Mouse (Mus musculus): ENCODE results near the gene Pdzrn3. TPM values are rescaled to one million over a fixed set of nuclear protein-coding genes. Genes with fewer than 3 reads are reported as not detected.

Gene Pdzrn3
- total and polyA plus RNA-seq, 3 experiments: 0.08 TPM; not detected in 2

DNA sequence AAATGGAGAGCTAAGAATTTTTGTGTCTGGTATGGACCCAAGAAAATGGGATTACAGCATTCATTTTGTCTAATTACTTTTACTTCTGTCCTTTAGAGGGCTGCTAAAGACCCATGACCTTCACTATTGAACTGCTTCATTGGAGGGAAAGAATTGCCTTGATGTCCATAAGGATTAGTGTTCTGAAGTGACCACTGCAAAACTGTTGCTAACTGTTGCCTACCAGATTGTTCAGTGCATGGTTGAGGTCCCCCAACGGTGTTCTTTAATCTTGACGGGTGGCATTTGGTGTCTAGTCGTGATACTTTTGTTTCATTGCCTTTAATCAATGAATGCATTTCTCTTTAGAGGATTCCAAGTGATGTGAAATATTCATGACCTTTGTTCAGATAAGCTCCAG, 1.8 kb upstream of the Pdzrn3 start:
- DNase-seq (ENCODE audit: low read depth, low spot score): no peak
- Histone ChIP-seq H3K9me3 (replicated peaks; ENCODE audit: insufficient read depth, low read length) (no peaks in the 10 kb centered on the region), H3K4me1 (ENCODE audit: control insufficient read depth in 1 of 2, insufficient read depth in 2 of 2, low read length in 2 of 2) (no peaks in the 10 kb centered on the region), H3K79me2 (ENCODE audit: control insufficient read depth, insufficient read depth, low read length, poor library complexity) (no peaks in the 10 kb centered on the region), H3K36me3 (ENCODE audit: control insufficient read depth in 1 of 2, insufficient read depth in 2 of 2, low read length in 2 of 2) (no peaks in the 10 kb centered on the region), H3K4me3 (ENCODE audit: control insufficient read depth in 1 of 2, insufficient read depth in 1 of 2, low read depth in 2 of 2, low read length in 2 of 2) (no peak overlapping the region), H3K9ac (ENCODE audit: control insufficient read depth, low read depth, low read length, poor library complexity, severe bottlenecking) (no peak overlapping the region), H3K27ac (ENCODE audit: control insufficient read depth, low read depth, low read length) (no peak overlapping the region), H3K27me3 (ENCODE audit: control insufficient read depth in 1 of 2, insufficient read depth in 2 of 2, low read length in 2 of 2) (no peaks in the 10 kb centered on the region)
- TF ChIP-seq UBTF (IDR thresholded peaks at IDR 0.05; ENCODE audit: borderline replicate concordance, insufficient read depth, low read depth, low read length): no peak
- no peak for TF ChIP-seq ZC3H11A (IDR thresholded peaks at IDR 0.05; ENCODE audit: low read depth, low read length)

DNA sequence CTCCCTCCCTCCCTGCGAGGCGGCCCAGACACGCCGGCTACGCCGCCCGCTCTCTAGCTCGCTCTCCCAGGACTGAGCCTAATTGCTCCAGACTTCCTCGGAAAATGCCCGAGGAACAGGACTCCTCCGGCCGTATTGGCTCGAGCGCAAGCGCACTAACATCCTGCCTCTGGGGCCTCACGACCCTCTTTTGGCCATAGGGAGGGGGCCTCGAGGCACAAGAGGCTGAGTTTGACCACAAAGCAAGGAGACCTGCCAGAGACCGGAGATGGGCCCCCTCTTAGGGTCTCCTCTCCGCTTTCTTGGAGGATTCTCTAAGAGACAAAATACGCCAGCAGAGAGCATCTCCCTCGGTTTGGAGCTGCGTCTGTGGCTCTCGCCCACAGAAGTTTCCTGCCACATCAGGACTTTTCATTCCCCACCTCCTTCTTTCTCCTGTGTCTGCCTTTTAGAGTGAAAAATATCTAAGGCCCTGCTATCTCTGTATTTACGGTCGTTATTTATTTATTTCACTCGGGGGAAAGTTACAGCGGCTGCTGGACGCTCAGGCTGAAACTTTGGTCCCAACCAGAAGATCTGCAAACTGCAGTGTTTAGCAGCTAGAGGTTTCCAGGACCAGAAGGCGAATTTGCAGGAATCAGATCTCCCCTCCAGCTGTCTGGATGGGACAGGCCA, 375 bp upstream of the Pdzrn3 start:
- no peaks in the 10 kb centered on the region for H3K36me3 ChIP-seq (ENCODE audit: control insufficient read depth in 1 of 2, insufficient read depth in 2 of 2, low read length in 2 of 2)
- TF ChIP-seq KAT2A (conservative IDR thresholded peaks at IDR 0.05; ENCODE audit: low read depth, low read length) (no peak), EP300 (IDR thresholded peaks at IDR 0.05; ENCODE audit: low read depth in 1 of 2, low read length in 2 of 2) (no peak), HCFC1 (IDR thresholded peaks at IDR 0.05; ENCODE audit: low read depth, low read length) (no peak), MAFK (IDR thresholded peaks at IDR 0.05; ENCODE audit: borderline replicate concordance, low read depth, low read length) (no peak), MYC (IDR thresholded peaks at IDR 0.05; ENCODE audit: low read depth, low read length) (no peak), USF1 (IDR thresholded peaks at IDR 0.05; ENCODE audit: low read depth, low read length) (no peak), RAD21 (IDR thresholded peaks at IDR 0.05; ENCODE audit: low read depth, low read length) (no peak), NELFE (IDR thresholded peaks at IDR 0.05; ENCODE audit: low read depth, low read length) (no peak), ZKSCAN1 (IDR thresholded peaks at IDR 0.05; ENCODE audit: low read depth, low read length) (no peak), CTCF (IDR thresholded peaks at IDR 0.05 in 2 of 3, conservative IDR thresholded peaks at IDR 0.05 in 1 of 3; ENCODE audit: control insufficient read depth in 1 of 3, insufficient read depth in 1 of 3, low read depth in 2 of 3, low read length in 3 of 3, poor library complexity in 1 of 3, severe bottlenecking in 1 of 3) (no peak), ZC3H11A (IDR thresholded peaks at IDR 0.05; ENCODE audit: low read depth, low read length) (no peak)
- no peaks in the 10 kb centered on the region for H3K9me3 ChIP-seq (replicated peaks; ENCODE audit: insufficient read depth, low read length)
- no peak overlapping the region for H3K9ac ChIP-seq (ENCODE audit: control insufficient read depth, low read depth, low read length, poor library complexity, severe bottlenecking)
- H3K79me2 ChIP-seq (ENCODE audit: control insufficient read depth, insufficient read depth, low read length, poor library complexity): no peaks in the 10 kb centered on the region
- H3K4me3 ChIP-seq (ENCODE audit: control insufficient read depth in 1 of 2, insufficient read depth in 1 of 2, low read depth in 2 of 2, low read length in 2 of 2): no peak overlapping the region
- no peaks in the 10 kb centered on the region for H3K27me3 ChIP-seq (ENCODE audit: control insufficient read depth in 1 of 2, insufficient read depth in 2 of 2, low read length in 2 of 2)
- no peak for DNase-seq (ENCODE audit: low read depth, low spot score)
- H3K4me1 ChIP-seq (ENCODE audit: control insufficient read depth in 1 of 2, insufficient read depth in 2 of 2, low read length in 2 of 2): no peaks in the 10 kb centered on the region
- no peak overlapping the region for H3K27ac ChIP-seq (ENCODE audit: control insufficient read depth, low read depth, low read length)

DNA sequence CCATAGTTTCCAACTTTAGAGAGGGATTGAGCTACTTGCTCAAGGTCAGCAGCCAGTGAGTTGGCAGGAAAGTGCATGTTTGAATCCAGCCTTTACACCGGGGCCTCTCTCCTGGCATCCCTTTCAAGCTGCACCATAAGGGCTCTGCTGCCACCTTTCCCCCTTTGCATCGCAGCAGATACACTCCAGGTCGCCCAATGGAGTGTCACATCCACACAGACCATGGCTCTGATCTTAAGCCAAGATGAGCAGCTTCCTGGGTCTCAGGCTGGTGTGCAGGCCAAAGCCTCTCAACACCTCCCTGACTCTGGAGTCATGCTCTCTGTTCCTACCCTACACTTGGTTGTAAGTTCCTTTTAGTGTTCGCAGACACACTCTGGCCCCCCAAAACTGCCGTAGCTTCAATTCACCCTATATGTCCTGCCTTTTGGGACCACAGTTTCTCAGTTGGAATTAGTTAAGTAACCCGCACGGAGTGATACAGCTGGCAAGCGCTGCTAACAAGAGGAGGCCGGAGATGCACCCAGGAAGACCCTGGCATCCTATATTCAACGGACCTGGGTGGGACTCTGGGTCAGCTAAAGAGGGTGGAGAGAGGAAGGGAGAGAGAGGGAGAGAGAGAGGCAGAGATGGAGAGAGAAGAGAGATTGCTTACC, 1.1 kb downstream of the Pdzrn3 start:
- no peak for TF ChIP-seq GABPA (IDR thresholded peaks at IDR 0.05; ENCODE audit: low read depth, low read length)
- no peak for TF ChIP-seq TBP (IDR thresholded peaks at IDR 0.05; ENCODE audit: low read depth, low read length)
- no peak for TF ChIP-seq NRF1 (IDR thresholded peaks at IDR 0.05; ENCODE audit: insufficient read depth, low read depth, low read length, poor library complexity, severe bottlenecking)
- TF ChIP-seq MYB (IDR thresholded peaks at IDR 0.05; ENCODE audit: low read depth, low read length): no peak
- no peak for TF ChIP-seq POLR2AphosphoS2 (IDR thresholded peaks at IDR 0.05; ENCODE audit: low read length)
- TF ChIP-seq USF2 (IDR thresholded peaks at IDR 0.05; ENCODE audit: borderline replicate concordance in 1 of 2, insufficient read depth in 1 of 2, low read depth in 1 of 2, low read length in 2 of 2): no peak
- no peak for TF ChIP-seq UBTF (IDR thresholded peaks at IDR 0.05; ENCODE audit: borderline replicate concordance, insufficient read depth, low read depth, low read length)
- no peak for TF ChIP-seq TAL1 (IDR thresholded peaks at IDR 0.05; ENCODE audit: low read length)
- TF ChIP-seq TCF12 (IDR thresholded peaks at IDR 0.05; ENCODE audit: low read depth, low read length): no peak
- no peak for TF ChIP-seq RAD21 (IDR thresholded peaks at IDR 0.05; ENCODE audit: low read depth, low read length)
- TF ChIP-seq ZNF384 (IDR thresholded peaks at IDR 0.05; ENCODE audit: low read depth, low read length): no peak
- TF ChIP-seq GATA1 (IDR thresholded peaks at IDR 0.05; ENCODE audit: low read depth, low read length): no peak
- TF ChIP-seq ZKSCAN1 (IDR thresholded peaks at IDR 0.05; ENCODE audit: low read depth, low read length): no peak
- TF ChIP-seq NELFE (IDR thresholded peaks at IDR 0.05; ENCODE audit: low read depth, low read length): no peak
- no peak for DNase-seq (ENCODE audit: low read depth, low spot score)
- Histone ChIP-seq H3K9me3 (replicated peaks; ENCODE audit: insufficient read depth, low read length) (no peaks in the 10 kb centered on the region), H3K27ac (ENCODE audit: control insufficient read depth, low read depth, low read length) (no peak overlapping the region), H3K4me3 (ENCODE audit: control insufficient read depth in 1 of 2, insufficient read depth in 1 of 2, low read depth in 2 of 2, low read length in 2 of 2) (no peak overlapping the region), H3K9ac (ENCODE audit: control insufficient read depth, low read depth, low read length, poor library complexity, severe bottlenecking) (no peak overlapping the region), H3K27me3 (ENCODE audit: control insufficient read depth in 1 of 2, insufficient read depth in 2 of 2, low read length in 2 of 2) (no peaks in the 10 kb centered on the region), H3K36me3 (ENCODE audit: control insufficient read depth in 1 of 2, insufficient read depth in 2 of 2, low read length in 2 of 2) (no peaks in the 10 kb centered on the region), H3K4me1 (ENCODE audit: control insufficient read depth in 1 of 2, insufficient read depth in 2 of 2, low read length in 2 of 2) (no peaks in the 10 kb centered on the region), H3K79me2 (ENCODE audit: control insufficient read depth, insufficient read depth, low read length, poor library complexity) (no peaks in the 10 kb centered on the region)
